Mouse (Mus musculus) neural tube, embryonic 12.5 days (tissue): Measurements from ENCODE around the gene Sp6. TPM values are rescaled to one million over a fixed set of nuclear protein-coding genes. Genes with fewer than 3 reads are reported as not detected.

Experiments
- ATAC-seq: fragments of 200-750 bp; cut with Nextera tagmentation; 2 replicates; pipeline ENCODE4 v1.8.0; 2017; ENCODE audit warnings: low read depth, mild to moderate bottlenecking, moderate TSS enrichment, moderate library complexity; ENCODE audit not compliant: low FRiP score
- H3K27ac ChIP-seq: fragments of 300-500 bp; sonication (generic); 2 replicates; pipeline ENCODE4 v1.5.1; 2016
- H3K27me3 ChIP-seq: fragments of 300-500 bp; sonication (generic); replicated peaks from 2 replicates; pipeline ENCODE4 v1.6.1; 2016; ENCODE audit warnings: mild to moderate bottlenecking
- H3K36me3 ChIP-seq: fragments of 300-500 bp; sonication (generic); 2 replicates; pipeline ENCODE4 v1.6.1; 2016; ENCODE audit warnings: mild to moderate bottlenecking
- H3K4me1 ChIP-seq: fragments of 300-500 bp; sonication (generic); 2 replicates; pipeline ENCODE4 v1.6.1; 2016
- H3K4me2 ChIP-seq: fragments of 300-500 bp; sonication (generic); replicated peaks from 2 replicates; pipeline ENCODE4 v1.6.1; 2016; ENCODE audit warnings: mild to moderate bottlenecking
- H3K4me3 ChIP-seq: fragments of 300-500 bp; sonication (generic); 2 replicates; pipeline ENCODE4 v1.5.1; 2016
- H3K9ac ChIP-seq: fragments of 300-500 bp; sonication (generic); 2 replicates; pipeline ENCODE4 v1.6.1; 2016; ENCODE audit warnings: mild to moderate bottlenecking
- H3K9me3 ChIP-seq: fragments of 300-500 bp; sonication (generic); 2 replicates; pipeline ENCODE4 v1.6.1; 2016; ENCODE audit warnings: mild to moderate bottlenecking
- WGBS: fragments of 180-500 bp; shearing (Covaris S2); methylation state at CpG from one replicate; pipeline ENCODE4 v1.1.7; 2016; 5-methylcytosine and 5-hydroxymethylcytosine counted together
- polyA plus RNA-seq: library from polyadenylated mRNA; unstranded; fragments of >200 nt; fragmentation: Nextera tagmentation; extraction: Ambion mirVana; gene quantifications from 2 replicates; pipeline ENCODE4 v1.2.1, GENCODE M21; 2016

Gene Sp6
- polyA plus RNA-seq, 1 experiment from 2014 or later: 0.23 TPM

- ATAC-seq: no peak
- peaks cover 36% of the 10 kb centered on the region for H3K27me3 ChIP-seq
Measured at GRCm38 (mm10) chr11:97009198-97009790, 3.9 kb upstream of the Sp6 start.

GRCm38 (mm10) chr11:97017696-97018582, 4.7 kb downstream of the Sp6 start:
- peak overlapping the region; percentile 28 for H3K4me3 ChIP-seq
- no peak for ATAC-seq
- peaks cover 30% of the 10 kb centered on the region for H3K4me1 ChIP-seq
- WGBS: 1% methylated on average over 36 of the region's 36 CpGs
- H3K27ac ChIP-seq: no peak overlapping the region
- H3K9ac ChIP-seq: no peak overlapping the region
- no peaks in the 10 kb centered on the region for H3K36me3 ChIP-seq
- peak overlapping the region; percentile 54 for H3K4me2 ChIP-seq
- H3K9me3 ChIP-seq: no peaks in the 10 kb centered on the region
- peaks cover 84% of the 10 kb centered on the region for H3K27me3 ChIP-seq

More at GRCm38 (mm10) chr11:97009198-97009790, 3.9 kb upstream of the Sp6 start:
- 0 out of 2 replicates have a peak, but pooled peaks cover 6% of the 10 kb centered on the region for H3K4me1 ChIP-seq
- H3K4me3 ChIP-seq: no peak overlapping the region
- H3K27ac ChIP-seq: no peak overlapping the region
- H3K4me2 ChIP-seq: no peak overlapping the region
- H3K36me3 ChIP-seq: no peaks in the 10 kb centered on the region
- no peaks in the 10 kb centered on the region for H3K9me3 ChIP-seq
- 53% methylated on average over 8 of the region's 8 CpGs for WGBS
- no peak overlapping the region for H3K9ac ChIP-seq

- ATAC-seq: no peak
Measured at GRCm38 (mm10) chr11:97018583-97019344, 5.6 kb downstream of the Sp6 start.

GRCm38 (mm10) chr11:97019345-97019708, 6.1 kb downstream of the Sp6 start:
- Histone ChIP-seq H3K4me1 (peaks cover 30% of the 10 kb centered on the region), H3K9ac (no peak overlapping the region), H3K27me3 (peaks cover 92% of the 10 kb centered on the region), H3K9me3 (no peaks in the 10 kb centered on the region), H3K36me3 (no peaks in the 10 kb centered on the region), H3K27ac (no peak overlapping the region), H3K4me3 (no peak overlapping the region), H3K4me2 (no peak overlapping the region; the same call in 1 of the 2 replicates)
- WGBS: 5% methylated on average over 13 of the region's 13 CpGs
- no peak for ATAC-seq

More at GRCm38 (mm10) chr11:97018583-97019344, 5.6 kb downstream of the Sp6 start:
- H3K27ac ChIP-seq: no peak overlapping the region
- no peak overlapping the region; the same call in 1 of the 2 replicates for H3K9ac ChIP-seq
- peak overlapping the region; percentile 54 for H3K4me2 ChIP-seq
- H3K9me3 ChIP-seq: no peaks in the 10 kb centered on the region
- H3K36me3 ChIP-seq: no peaks in the 10 kb centered on the region
- peaks cover 87% of the 10 kb centered on the region for H3K27me3 ChIP-seq
- peaks cover 30% of the 10 kb centered on the region for H3K4me1 ChIP-seq
- WGBS: 1% methylated on average over 59 of the region's 68 CpGs
- H3K4me3 ChIP-seq: peak overlapping the region; percentile 28

GRCm38 (mm10) chr11:97021121-97021765, 8.0 kb downstream of the Sp6 start:
- Histone ChIP-seq H3K4me2 (peak overlapping the region; percentile 84), H3K27me3 (peaks cover 87% of the 10 kb centered on the region), H3K9me3 (no peaks in the 10 kb centered on the region), H3K36me3 (no peaks in the 10 kb centered on the region), H3K9ac (no peak overlapping the region), H3K4me3 (peak overlapping the region; percentile 47), H3K4me1 (peaks cover 36% of the 10 kb centered on the region), H3K27ac (no peak overlapping the region)
- ATAC-seq: no peak
- WGBS: 1% methylated on average over 27 of the region's 27 CpGs

GRCm38 (mm10) chr11:97021873-97022484, 8.8 kb downstream of the Sp6 start:
- H3K27ac ChIP-seq: no peak overlapping the region
- peaks cover 80% of the 10 kb centered on the region for H3K27me3 ChIP-seq
- peak; percentile 35; the same call in 1 of the 2 replicates for ATAC-seq
- H3K36me3 ChIP-seq: no peaks in the 10 kb centered on the region
- H3K9ac ChIP-seq: peak overlapping the region; percentile 56
- no peaks in the 10 kb centered on the region for H3K9me3 ChIP-seq
- peak overlapping the region; percentile 47 for H3K4me3 ChIP-seq
- under 1% methylated on average over 50 of the region's 50 CpGs for WGBS
- peak overlapping the region; percentile 84 for H3K4me2 ChIP-seq
- H3K4me1 ChIP-seq: peaks cover 36% of the 10 kb centered on the region

- no peak for ATAC-seq
- Histone ChIP-seq H3K4me1 (peaks cover 23% of the 10 kb centered on the region), H3K4me3 (no peak overlapping the region), H3K36me3 (no peaks in the 10 kb centered on the region), H3K9me3 (no peaks in the 10 kb centered on the region), H3K4me2 (no peak overlapping the region), H3K27me3 (peaks cover 54% of the 10 kb centered on the region), H3K27ac (no peak overlapping the region), H3K9ac (no peak overlapping the region)
- WGBS: 24% methylated on average over 10 of the region's 10 CpGs
Measured at GRCm38 (mm10) chr11:97024977-97025376, 11.8 kb downstream of the Sp6 start.

GRCm38 (mm10) chr11:97025721-97026344, 12.6 kb downstream of the Sp6 start:
- Histone ChIP-seq H3K4me3 (peak overlapping the region; percentile 17), H3K9me3 (no peaks in the 10 kb centered on the region), H3K27ac (no peak overlapping the region), H3K9ac (peak overlapping the region; percentile 44; the same call in 1 of the 2 replicates), H3K36me3 (no peaks in the 10 kb centered on the region), H3K4me2 (peak overlapping the region; percentile 55), H3K27me3 (peaks cover 45% of the 10 kb centered on the region), H3K4me1 (peaks cover 31% of the 10 kb centered on the region)
- peak; percentile 12; the same call in 1 of the 2 replicates for ATAC-seq
- under 1% methylated on average over 17 of the region's 17 CpGs for WGBS

- Histone ChIP-seq H3K4me2 (peak within 1 kb of the TSS; percentile 70), H3K4me1 (peaks cover 18% of the 10 kb centered on the region), H3K9ac (peak within 1 kb of the TSS; percentile 74), H3K27me3 (peaks cover 6% of the 10 kb centered on the region; the same call in 1 of the 2 replicates), H3K4me3 (peak within 1 kb of the TSS; percentile 63), H3K27ac (no peak within 1 kb of the TSS), H3K36me3 (peaks cover 9% of the 10 kb centered on the region; the same call in 1 of the 2 replicates), H3K9me3 (no peaks in the 10 kb centered on the region)
- WGBS: 2% methylated on average over 25 of the region's 25 CpGs
- peak; percentile 72 for ATAC-seq
Measured at GRCm38 (mm10) chr11:97029686-97030417, 16.7 kb downstream of the Sp6 start, which contains the start of gene Scrn2. Gene Scrn2, plus strand, starts transcription at chr11:97029938.

- peak overlapping the region; percentile 74 for H3K9ac ChIP-seq
- peaks cover 16% of the 10 kb centered on the region for H3K4me1 ChIP-seq
- peaks cover 9% of the 10 kb centered on the region; the same call in 1 of the 2 replicates for H3K36me3 ChIP-seq
- 25% methylated on average over 15 of the region's 15 CpGs for WGBS
- no peak for ATAC-seq
- H3K9me3 ChIP-seq: no peaks in the 10 kb centered on the region
- H3K4me3 ChIP-seq: peak overlapping the region; percentile 63
- H3K27me3 ChIP-seq: 0 out of 2 replicates have a peak, but pooled peaks cover 3% of the 10 kb centered on the region
- H3K27ac ChIP-seq: no peak overlapping the region
- peak overlapping the region; percentile 70 for H3K4me2 ChIP-seq
Measured at GRCm38 (mm10) chr11:97030426-97030825, 17.2 kb downstream of the Sp6 start.
